Mouse (Mus musculus) liver, adult 2 months (tissue): Measurements from ENCODE around the gene Fbxo21. TPM values are rescaled to one million over a fixed set of nuclear protein-coding genes. Genes with fewer than 3 reads are reported as not detected.

ENCODE experiments used
- DNase-seq: peaks from one replicate; pipeline ENCODE4 v3.0.0-alpha.2; 2011; ENCODE audit warnings: low read depth, low spot score; ENCODE audit errors: extremely low read depth
- H3K27ac ChIP-seq: fragments of 200-500 bp; replicated peaks from 2 replicates; pipeline ENCODE4 v1.5.1; 2012; ENCODE audit warnings: low read depth, mild to moderate bottlenecking, control low read depth, inconsistent platforms, low read length; ENCODE audit not compliant: insufficient read depth
- H3K27me3 ChIP-seq: fragments of 200-500 bp; 2 replicates; pipeline ENCODE4 v1.6.1; 2012; ENCODE audit warnings: mild to moderate bottlenecking, moderate library complexity, low read length, inconsistent platforms; ENCODE audit not compliant: control insufficient read depth, insufficient read depth
- H3K36me3 ChIP-seq: fragments of 200-500 bp; 2 replicates; pipeline ENCODE4 v1.6.1; 2012; ENCODE audit warnings: low read length, inconsistent platforms; ENCODE audit not compliant: control insufficient read depth, insufficient read depth
- H3K4me1 ChIP-seq: fragments of 200-500 bp; 2 replicates; pipeline ENCODE4 v1.6.1; 2011; ENCODE audit warnings: low read length; ENCODE audit not compliant: control insufficient read depth, insufficient read depth
- H3K4me3 ChIP-seq: fragments of 200-500 bp; 2 replicates; pipeline ENCODE4 v1.5.1; 2011; ENCODE audit warnings: low read depth, mild to moderate bottlenecking, control low read depth, low read length, moderate library complexity; ENCODE audit not compliant: insufficient read depth
- H3K79me2 ChIP-seq: fragments of 200-500 bp; 2 replicates; pipeline ENCODE4 v1.6.1; 2012; ENCODE audit warnings: inconsistent platforms, mild to moderate bottlenecking, low read length, moderate library complexity; ENCODE audit not compliant: control insufficient read depth, insufficient read depth
- H3K9ac ChIP-seq: fragments of 200-500 bp; 2 replicates; pipeline ENCODE4 v1.6.1; 2012; ENCODE audit warnings: low read depth, mild to moderate bottlenecking, control low read depth, inconsistent platforms, low read length
- CTCF ChIP-seq: fragments of 200-500 bp; IDR thresholded peaks from 2 replicates; pipeline ENCODE4 v1.5.1; 2011; ENCODE audit warnings: low read depth, low read length, control low read depth
- POLR2A ChIP-seq: fragments of 200-500 bp; IDR thresholded peaks from 2 replicates; pipeline ENCODE4 v1.6.1; 2011; ENCODE audit warnings: low read length, control low read depth; ENCODE audit not compliant: insufficient read depth; ENCODE audit errors: extremely low read depth
- WGBS: fragments of 180-500 bp; shearing (Covaris S2); methylation state at CpG from one replicate; pipeline ENCODE4 v1.1.7; 2018; 5-methylcytosine and 5-hydroxymethylcytosine counted together
- polyA plus RNA-seq: library from polyadenylated mRNA; depleted of rRNA; stranded (reverse); fragments of >200 nt; gene quantifications from 2 replicates; pipeline ENCODE4 v1.2.3, GENCODE M21; 2012
- total RNA-seq: library from RNA; depleted of rRNA; stranded (reverse); fragments of >200 nt; gene quantifications from 2 replicates; pipeline ENCODE4 v1.2.3, GENCODE M21; 2014

Gene Fbxo21
- total and polyA plus RNA-seq, 2 experiments: 55.8 to 79.0 TPM

DNA sequence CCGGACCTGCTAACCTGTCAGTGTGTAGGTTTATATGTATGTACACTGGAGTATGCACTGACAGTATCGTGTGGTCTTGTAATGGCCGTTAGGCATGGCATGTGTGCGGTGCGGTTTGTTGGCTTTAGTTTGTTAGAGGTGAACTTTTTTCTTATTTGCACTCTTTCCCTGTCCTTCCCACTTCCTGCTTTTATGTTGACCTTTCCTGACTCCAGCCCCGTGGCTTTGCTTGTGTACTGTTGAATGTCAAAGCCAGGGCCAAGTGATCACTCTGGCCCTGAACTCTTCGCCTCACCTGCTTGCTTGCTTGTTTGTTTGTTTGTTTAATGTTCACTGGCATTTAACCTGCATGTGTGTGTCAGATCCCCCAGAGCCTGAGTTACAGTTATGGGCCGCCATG is 4.4 kb downstream of the Fbxo21 start:
- Histone ChIP-seq H3K79me2 (peaks cover 14% of the 10 kb centered on the region), H3K36me3 (peaks cover 23% of the 10 kb centered on the region; the same call in 1 of the 2 replicates), H3K27ac (peak overlapping the region; percentile 90), H3K4me1 (peaks cover 55% of the 10 kb centered on the region), H3K27me3 (no peaks in the 10 kb centered on the region), H3K9ac (peak overlapping the region; percentile 12; the same call in 1 of the 2 replicates), H3K4me3 (no peak overlapping the region)
- no peak for TF ChIP-seq POLR2A
- TF ChIP-seq CTCF: no peak
- 19% methylated on average over 8 of the region's 8 CpGs for WGBS
- peak; percentile 96 for DNase-seq

DNA sequence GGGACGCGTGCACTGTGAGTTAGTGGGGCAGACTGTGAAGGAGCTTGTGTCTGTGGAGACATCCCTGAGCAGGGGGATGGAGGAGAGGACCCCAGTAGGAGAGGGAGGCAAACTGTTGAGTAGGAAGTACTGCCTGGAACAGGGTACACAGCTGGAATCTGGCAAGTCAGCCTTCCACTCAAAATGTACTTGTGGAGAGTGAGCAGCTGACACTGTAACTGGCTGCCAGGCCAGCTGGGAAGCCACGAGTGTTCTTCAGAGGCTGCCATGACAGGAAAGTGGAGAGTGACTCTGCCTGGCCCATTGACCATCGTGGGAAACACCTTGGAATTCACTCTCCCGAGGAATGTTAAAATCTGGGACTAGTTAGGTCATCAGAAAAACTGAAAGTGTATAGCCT is 5.4 kb downstream of the Fbxo21 start:
- H3K79me2 ChIP-seq: peaks cover 11% of the 10 kb centered on the region
- no peaks in the 10 kb centered on the region for H3K27me3 ChIP-seq
- TF ChIP-seq CTCF (no peak), POLR2A (no peak)
- peaks cover 23% of the 10 kb centered on the region; the same call in 1 of the 2 replicates for H3K36me3 ChIP-seq
- WGBS: 79% methylated on average over 5 of the region's 5 CpGs
- DNase-seq: no peak
- H3K27ac ChIP-seq: peak overlapping the region; percentile 58
- peaks cover 57% of the 10 kb centered on the region for H3K4me1 ChIP-seq
- H3K9ac ChIP-seq: no peak overlapping the region
- no peak overlapping the region for H3K4me3 ChIP-seq

DNA sequence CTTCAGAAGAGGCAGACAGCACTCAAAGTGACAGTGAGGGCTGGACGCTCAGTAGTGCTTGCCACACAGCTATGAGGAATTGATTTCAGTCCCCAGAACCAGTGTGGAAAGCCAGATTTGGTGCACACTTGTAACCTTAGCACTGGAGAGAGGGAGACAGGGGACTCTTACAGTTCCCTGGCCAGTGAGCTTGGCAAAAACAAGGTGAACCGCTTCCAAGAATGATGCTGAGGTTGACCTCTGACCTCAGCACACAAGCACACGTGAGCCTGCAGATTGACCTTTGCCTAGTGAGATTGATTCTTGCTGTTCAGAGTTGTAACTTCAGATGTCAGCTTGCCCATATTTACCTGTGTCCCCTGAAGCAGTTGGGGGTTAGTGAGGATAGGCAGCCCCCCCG is 9.8 kb downstream of the Fbxo21 start:
- TF ChIP-seq POLR2A: no peak
- TF ChIP-seq CTCF: no peak
- peaks cover 59% of the 10 kb centered on the region for H3K4me1 ChIP-seq
- H3K27me3 ChIP-seq: no peaks in the 10 kb centered on the region
- H3K36me3 ChIP-seq: peaks cover 32% of the 10 kb centered on the region; the same call in 1 of the 2 replicates
- 21% methylated on average over 4 of the region's 4 CpGs for WGBS
- H3K4me3 ChIP-seq: no peak overlapping the region
- peak; percentile 99 for DNase-seq
- H3K9ac ChIP-seq: peak overlapping the region; percentile 26
- peak overlapping the region; percentile 83 for H3K27ac ChIP-seq
- H3K79me2 ChIP-seq: peaks cover 10% of the 10 kb centered on the region; the same call in 1 of the 2 replicates

DNA sequence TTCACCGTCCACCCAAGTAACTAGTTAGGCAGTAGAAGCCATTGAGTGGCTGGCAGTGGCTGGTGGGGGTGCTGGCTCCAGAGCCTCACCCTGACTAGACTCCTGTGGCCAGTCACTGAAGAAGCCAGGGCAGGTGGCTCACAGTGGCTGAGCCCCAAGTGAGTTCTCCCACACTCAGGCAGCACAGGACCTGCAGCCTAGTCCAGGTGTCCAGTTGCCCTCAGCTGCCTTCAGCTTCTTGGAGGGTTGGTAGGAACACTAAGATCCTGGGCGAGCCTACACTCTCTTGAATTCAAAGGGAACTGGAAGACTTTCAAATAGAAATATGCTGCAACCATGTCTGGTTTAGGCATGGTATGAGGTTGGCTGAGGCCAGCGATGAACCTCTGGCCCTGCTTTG is 11.4 kb downstream of the Fbxo21 start:
- WGBS: 80% methylated on average over 3 of the region's 3 CpGs
- peaks cover 54% of the 10 kb centered on the region for H3K4me1 ChIP-seq
- no peak overlapping the region; the same call in 1 of the 2 replicates for H3K9ac ChIP-seq
- H3K79me2 ChIP-seq: peaks cover 8% of the 10 kb centered on the region; the same call in 1 of the 2 replicates
- DNase-seq: no peak
- peaks cover 36% of the 10 kb centered on the region; the same call in 1 of the 2 replicates for H3K36me3 ChIP-seq
- no peak overlapping the region for H3K4me3 ChIP-seq
- H3K27ac ChIP-seq: no peak overlapping the region
- TF ChIP-seq POLR2A (no peak), CTCF (no peak)
- no peaks in the 10 kb centered on the region for H3K27me3 ChIP-seq

DNA sequence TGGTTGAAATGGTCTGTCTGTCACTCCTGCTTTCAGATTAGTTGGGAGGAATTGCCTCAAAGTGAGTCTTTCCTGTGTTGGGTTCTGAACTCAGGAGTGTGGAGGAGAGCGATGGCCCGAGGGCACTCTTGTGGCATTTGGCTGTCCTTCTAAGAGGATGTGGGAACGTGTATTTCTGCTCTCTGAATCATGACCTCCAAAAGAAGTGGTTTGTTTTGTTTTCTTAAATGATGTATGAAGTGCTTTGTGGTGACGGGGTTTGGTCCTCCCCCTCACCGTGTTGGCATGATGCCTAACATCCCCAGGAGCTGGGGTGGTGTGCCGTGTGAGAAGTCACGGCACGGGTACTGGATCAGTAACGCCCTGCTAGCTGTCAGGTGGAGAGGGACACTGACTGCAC is 11.8 kb downstream of the Fbxo21 start:
- WGBS: 72% methylated on average over 9 of the region's 9 CpGs
- Histone ChIP-seq H3K27me3 (no peaks in the 10 kb centered on the region), H3K4me1 (peaks cover 50% of the 10 kb centered on the region), H3K27ac (no peak overlapping the region), H3K36me3 (peaks cover 34% of the 10 kb centered on the region; the same call in 1 of the 2 replicates), H3K79me2 (peaks cover 8% of the 10 kb centered on the region; the same call in 1 of the 2 replicates), H3K4me3 (no peak overlapping the region), H3K9ac (no peak overlapping the region)
- DNase-seq: no peak
- TF ChIP-seq CTCF (no peak), POLR2A (no peak)

DNA sequence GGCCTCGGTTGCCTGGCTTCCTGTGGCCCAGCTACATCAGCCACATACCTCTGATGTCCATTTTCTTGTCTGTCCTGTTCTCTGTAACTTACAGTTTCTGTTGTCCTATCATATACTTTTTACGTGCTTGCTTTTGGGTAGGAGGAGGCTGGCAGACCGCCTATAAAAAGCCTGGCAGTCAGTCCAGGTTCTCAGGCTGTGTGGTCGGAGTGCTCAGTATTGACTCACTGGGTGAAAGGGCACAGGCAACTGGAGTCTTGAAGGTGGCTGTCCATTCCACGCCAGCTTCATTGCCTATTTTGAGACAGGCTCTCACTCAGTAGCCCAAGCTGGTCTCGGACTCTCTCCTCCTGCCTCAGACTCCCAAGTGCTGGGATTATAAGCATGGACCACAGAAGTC is 13.2 kb downstream of the Fbxo21 start:
- peaks cover 38% of the 10 kb centered on the region; the same call in 1 of the 2 replicates for H3K36me3 ChIP-seq
- H3K27ac ChIP-seq: peak overlapping the region; percentile 12; the same call in 1 of the 2 replicates
- H3K4me1 ChIP-seq: peaks cover 48% of the 10 kb centered on the region
- WGBS: 38% methylated on average over 6 of the region's 6 CpGs
- H3K79me2 ChIP-seq: peaks cover 8% of the 10 kb centered on the region; the same call in 1 of the 2 replicates
- DNase-seq: peak; percentile 81
- no peak overlapping the region for H3K9ac ChIP-seq
- H3K4me3 ChIP-seq: no peak overlapping the region
- H3K27me3 ChIP-seq: no peaks in the 10 kb centered on the region
- TF ChIP-seq CTCF: no peak
- no peak for TF ChIP-seq POLR2A
